Mouse (Mus musculus) heart, postnatal 25 days (tissue): ENCODE measurements around the gene Map3k13. TPM values are rescaled to one million over a fixed set of nuclear protein-coding genes. Genes with fewer than 3 reads are reported as not detected.

Experiments used
- total RNA-seq, 2 experiments: library from RNA; stranded (reverse); gene quantifications; 2 replicates each; pipeline ENCODE4 v1.2.3; 2021

Gene Map3k13
- total RNA-seq, 2 experiments from 2014 or later: 0.81 to 0.89 TPM

Other genes starting within 250 kb of the Map3k13 start
- gene 2510009E07Rik, start 99.7 kb upstream of the Map3k13 start, total RNA-seq: 10 to 100 TPM; 27.5 to 29.8 TPM
- 10 to 100 TPM; 12.1 to 13.8 TPM for gene Ehhadh, start 6.5 kb upstream of the Map3k13 start, total RNA-seq
- gene Tmem41a, start 153.2 kb downstream of the Map3k13 start, total RNA-seq: 10 to 100 TPM in 1 of 2 experiments, 1 to 10 TPM in 1; 8.7 to 13.2 TPM
- not detected for gene Liph, start 201.3 kb downstream of the Map3k13 start, total RNA-seq
- 10 to 100 TPM; 19.6 to 20.7 TPM for gene Senp2, start 215.1 kb downstream of the Map3k13 start, total RNA-seq